Mouse (Mus musculus): ENCODE data around the gene Plin5.

Gene Plin5

DNA sequence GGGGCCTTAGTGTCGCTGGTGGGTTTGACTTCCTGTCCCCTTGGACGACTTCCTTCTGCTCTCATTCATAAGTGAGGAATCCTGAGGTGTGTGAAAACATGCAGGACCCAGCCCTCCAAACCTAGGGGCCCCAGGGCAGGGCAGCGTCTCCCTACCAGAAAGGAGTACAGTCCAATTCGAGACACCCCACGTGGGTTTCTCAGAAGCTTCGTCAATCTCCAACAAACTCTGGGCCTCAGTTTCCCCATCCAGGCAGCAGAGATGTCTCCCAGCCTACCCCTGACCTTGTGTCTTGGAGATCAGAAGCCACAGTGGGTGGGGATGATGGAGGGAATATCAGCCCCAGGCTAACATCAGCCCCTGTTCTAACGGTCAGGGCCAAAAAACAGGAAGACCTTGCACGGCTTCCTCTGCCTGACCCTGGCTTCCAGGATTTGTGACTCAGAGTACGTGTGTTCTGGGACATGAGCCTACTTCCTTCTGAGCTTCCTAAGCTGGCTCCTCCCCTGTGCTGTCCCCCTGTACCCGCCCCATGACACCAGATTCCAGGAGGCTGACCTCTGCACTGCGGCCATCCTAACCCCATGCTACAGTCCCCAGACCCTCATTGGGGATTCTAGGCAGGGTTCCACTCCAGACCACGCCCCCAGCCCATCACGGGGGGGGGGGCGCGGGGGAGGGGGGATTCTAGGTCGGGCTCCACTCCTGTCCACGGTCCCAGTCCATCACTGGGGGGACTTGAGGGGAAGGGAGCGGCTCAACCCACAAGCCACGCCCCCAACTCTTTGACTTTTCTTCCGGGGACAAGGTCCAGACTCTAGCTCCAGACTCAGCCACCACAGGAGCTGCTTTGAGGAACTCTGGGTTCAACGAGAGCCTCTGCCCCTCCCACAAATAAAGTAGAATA, 16.3 kb upstream of the Plin5 start:
- no peak for DNase-seq (ENCODE audit: low spot score in 2 of 2)

DNA sequence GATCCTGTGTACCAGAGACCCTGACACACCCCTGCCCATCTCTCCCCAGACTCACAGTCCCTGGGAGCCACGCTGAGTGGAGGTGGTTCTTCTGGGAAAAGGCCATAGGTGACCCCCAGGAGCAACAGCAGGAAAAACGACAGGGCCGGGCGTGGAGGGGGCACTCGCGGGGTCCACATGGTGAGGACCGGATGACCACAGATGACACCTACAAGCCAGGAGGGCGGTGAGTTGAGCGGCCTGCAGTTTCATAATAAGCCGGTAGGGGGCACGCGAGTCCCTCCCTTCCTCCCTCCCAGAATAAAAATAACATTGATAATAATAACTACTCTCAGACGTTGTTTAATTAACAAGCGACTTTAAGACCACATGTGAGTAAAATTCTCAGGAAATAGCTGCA, 15.3 kb upstream of the Plin5 start:
- no peak for DNase-seq (ENCODE audit: low spot score in 2 of 2)

GRCm38 (mm10) chr17:56131814-56132213, 14.4 kb upstream of the Plin5 start:
- DNase-seq (ENCODE audit: low spot score in 2 of 2) = no peak

DNA sequence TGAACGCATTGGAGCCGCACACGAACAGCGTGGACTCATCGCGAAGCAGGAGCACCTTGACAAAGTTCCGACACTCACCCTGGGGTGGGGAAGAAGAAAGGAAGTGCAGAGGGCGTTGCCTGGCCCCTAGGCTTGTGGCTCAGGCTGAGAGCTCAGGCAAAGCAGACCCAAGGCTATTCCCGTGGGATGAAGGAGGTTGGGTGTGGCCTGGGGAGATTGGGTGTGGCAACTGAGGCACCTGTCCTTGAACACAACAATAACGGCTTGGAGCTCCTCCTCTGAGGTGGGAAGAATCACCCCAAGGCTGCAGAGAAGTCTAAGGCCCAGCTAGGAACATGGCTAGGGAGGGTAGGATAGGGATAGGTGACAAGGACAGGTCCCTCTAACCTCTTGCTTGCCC, 13.7 kb upstream of the Plin5 start:
- no peak for DNase-seq (ENCODE audit: low spot score in 2 of 2)

- no peak for DNase-seq (ENCODE audit: low spot score in 2 of 2)
Measured at GRCm38 (mm10) chr17:56128246-56128645, 10.8 kb upstream of the Plin5 start.

GRCm38 (mm10) chr17:56126175-56126574, 8.8 kb upstream of the Plin5 start:
- DNase-seq (ENCODE audit: low spot score in 2 of 2) = no peak

DNA sequence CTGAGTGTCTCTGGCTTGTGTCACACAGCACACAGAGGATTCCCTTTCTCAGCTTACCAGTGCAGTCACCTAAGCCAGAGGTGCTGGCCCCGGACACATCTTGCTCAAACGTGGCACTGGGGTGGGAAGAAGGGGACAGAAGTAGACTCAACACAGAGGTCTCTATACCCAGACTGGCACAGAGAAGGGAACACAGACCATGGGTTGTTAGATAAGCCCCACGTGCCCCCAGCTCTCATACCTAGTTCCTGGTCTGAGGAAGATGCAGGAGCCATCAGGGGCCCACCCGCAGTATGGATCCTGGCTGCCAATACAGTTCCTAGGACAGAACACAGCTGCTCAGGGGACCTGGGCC, 7.9 kb upstream of the Plin5 start:
- DNase-seq (ENCODE audit: low spot score in 2 of 2) = no peak

- no peak for DNase-seq (ENCODE audit: low spot score in 2 of 2)
Measured at GRCm38 (mm10) chr17:56124377-56125275, 7.2 kb upstream of the Plin5 start.

GRCm38 (mm10) chr17:56123681-56124340, 6.4 kb upstream of the Plin5 start:
- no peak for DNase-seq (ENCODE audit: low spot score in 2 of 2)

DNA sequence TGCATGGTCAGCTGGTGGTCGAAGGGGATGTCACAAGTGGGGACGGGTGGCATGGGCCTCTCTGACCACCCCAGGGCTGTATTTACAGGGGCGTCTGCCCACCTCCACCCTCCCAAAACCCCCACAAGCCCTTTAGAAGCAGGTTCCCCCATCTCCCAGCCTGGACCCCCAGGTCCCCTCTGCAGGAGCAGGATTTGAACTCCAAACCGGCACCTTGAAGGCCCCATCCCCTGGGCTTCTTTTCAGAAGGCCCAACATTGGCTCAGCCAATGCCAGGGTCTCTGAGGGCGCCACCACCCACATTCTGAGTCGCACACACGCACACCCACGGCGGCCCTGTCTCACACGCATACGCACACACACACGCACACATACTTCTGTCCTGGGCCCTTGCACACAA, 5.8 kb upstream of the Plin5 start:
- no peak for DNase-seq (ENCODE audit: low spot score in 2 of 2)

- no peak for DNase-seq (ENCODE audit: low spot score in 2 of 2)
Measured at GRCm38 (mm10) chr17:56121826-56122225, 4.4 kb upstream of the Plin5 start, which contains the start of gene Lrg1. TSS of gene Lrg1 (minus strand) at chr17:56122001.

DNA sequence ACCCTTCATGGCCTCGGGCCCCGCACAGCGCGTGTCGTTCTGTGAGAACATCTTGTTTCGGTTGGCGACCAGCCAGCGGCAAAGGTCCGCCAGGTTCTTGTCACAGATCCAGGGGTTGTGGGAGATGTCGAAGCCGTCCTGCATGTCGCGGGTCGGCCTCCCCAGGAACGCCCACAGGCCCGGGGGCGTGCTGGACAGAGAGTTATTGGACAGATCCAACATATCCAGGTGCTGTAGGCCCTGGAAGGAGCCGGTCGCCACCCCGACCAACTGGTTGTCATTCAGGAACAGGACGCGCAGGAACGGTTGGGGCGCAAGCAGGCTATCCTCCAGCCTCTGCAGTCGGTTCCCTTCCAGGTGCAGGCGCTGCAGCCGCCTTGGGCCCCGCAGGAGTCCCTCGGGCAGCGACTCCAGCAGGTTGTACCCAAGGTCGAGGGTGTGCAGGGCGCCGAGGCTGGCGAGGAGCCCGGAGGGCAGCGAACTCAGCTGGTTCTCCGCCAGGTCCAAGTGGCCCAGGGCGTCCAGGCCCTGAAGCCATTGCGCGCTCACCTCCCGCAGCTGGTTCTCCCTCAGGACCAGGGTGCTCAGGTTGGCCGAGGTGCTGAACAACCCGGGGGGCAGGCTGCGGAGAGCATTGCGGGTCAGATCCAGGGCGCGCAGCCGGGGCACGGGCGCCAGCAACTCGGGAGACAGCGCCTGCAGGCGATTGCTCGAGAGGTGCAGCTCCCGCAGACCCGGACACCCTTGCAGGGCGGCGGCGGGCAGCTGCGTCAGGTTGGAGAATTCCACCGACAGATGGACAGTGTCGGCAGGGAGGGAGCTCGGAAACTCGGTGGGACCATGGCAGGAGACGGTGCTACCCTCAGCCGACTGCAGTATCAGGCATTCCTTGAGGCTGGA, 2.8 kb upstream of the Plin5 start:
- DNase-seq (ENCODE audit: low spot score in 2 of 2) = no peak

DNA sequence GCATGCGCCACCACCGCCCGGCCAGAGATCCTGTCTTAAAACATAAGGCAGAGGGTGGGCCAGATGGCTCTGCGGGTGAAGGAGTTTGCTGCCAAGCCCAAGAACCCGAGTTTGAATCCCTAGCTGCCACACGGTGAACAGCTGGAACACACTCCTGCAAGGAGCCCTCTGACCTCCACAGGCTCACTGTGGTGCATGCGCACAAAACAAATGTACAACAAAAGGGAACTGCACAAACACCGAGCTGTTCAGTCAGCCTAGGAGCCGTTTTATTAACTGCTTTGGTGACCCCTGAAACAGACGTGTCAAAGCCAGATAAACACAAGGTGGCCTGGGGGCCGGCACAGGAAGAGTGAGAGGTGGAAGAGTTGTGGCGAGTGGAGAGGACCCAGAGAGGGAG, 2.0 kb upstream of the Plin5 start:
- no peak for DNase-seq (ENCODE audit: low spot score in 2 of 2)

DNA sequence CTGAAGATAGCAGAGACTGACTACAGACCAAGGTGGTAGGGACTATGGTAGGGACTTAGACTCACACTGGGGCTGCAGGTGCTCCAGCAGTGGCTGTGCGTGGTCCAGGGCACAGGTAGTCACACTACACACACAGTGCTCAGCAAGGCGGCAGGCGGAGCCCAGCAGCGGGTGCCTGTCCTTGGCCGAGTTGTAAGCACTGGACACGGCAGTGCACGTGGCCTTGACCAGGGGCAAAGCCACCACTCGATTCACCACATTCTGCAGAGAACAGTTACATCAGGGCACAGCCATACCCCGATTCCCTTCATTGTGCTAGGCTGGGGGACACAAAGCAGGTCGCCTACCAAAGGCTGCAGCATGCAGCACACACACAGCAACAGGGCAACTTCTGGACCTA, 1.2 kb downstream of the Plin5 start:
- no peak for DNase-seq (ENCODE audit: low spot score in 2 of 2)

DNA sequence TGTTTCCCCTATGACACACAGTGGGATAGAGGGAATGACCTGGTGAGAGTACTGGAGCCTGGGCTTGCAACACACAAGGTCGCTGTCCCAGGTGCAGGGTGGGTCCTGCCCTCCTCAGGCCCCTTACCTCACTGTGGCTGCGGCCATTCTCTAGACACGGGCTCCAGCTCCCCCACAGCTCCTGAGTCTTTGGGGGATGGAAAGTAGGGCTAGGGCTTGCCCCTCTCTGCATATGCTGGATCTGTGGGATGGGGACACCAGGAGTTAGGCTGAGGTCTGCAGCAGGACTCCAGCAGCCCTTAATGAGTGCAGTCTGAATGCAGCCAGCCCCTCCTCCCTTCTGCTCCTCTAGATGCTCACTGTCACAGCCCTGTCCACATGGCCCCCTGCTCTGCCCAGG, 4.7 kb downstream of the Plin5 start:
- no peak for DNase-seq (ENCODE audit: low spot score in 2 of 2)

GRCm38 (mm10) chr17:56111864-56112263, 5.5 kb downstream of the Plin5 start:
- DNase-seq (ENCODE audit: low spot score in 2 of 2) = no peak

- no peak for DNase-seq (ENCODE audit: low spot score in 2 of 2)
Measured at GRCm38 (mm10) chr17:56111021-56111420, 6.4 kb downstream of the Plin5 start.

- no peak for DNase-seq (ENCODE audit: low spot score in 2 of 2)
Measured at GRCm38 (mm10) chr17:56110571-56110970, 6.8 kb downstream of the Plin5 start.

DNA sequence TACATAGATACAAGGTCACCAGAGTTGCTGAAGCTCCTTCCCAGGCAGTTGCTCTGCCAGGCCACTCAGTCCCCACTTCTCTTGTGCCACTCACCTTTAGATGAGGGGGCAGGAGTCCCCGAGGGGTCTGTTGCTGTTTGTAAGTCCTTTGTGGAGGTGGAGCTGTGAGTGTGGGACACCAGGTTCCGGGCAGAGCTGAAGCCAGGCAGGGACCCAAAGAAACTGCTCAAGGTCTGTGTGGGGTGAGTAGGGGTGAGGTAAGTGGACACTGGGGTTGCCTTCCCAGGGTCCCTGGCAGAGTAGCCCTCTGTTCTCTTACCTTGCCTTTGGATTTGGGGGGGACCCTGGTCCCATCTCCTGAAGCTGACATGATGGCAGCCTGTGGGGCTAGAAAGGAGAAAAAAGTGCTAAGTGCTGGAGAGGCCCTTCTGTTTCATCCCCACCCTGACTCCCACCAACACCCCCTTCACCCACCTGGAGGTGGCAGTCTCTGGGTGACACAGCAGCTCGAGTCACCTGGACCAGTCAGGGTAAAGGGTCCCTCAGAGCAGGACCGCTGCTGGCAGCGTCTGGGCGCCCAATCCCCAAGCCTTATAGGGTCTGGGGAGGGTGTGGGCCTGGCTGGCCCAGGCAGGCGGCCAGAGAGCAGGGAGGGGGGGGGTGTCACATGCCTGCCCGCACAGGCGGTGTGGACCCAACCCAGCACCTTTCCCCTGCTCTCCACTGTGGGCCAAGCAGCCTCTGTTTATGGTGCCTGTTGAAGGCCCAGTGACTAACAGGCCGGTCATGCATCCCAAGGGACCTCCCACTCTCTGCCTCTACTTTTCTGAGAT, 8.0 kb downstream of the Plin5 start, which contains the start of gene Plin4:
Gene Plin4, minus strand, starts transcription at position 585 of the 833 bp plus-strand sequence.
- no peak for DNase-seq (ENCODE audit: low spot score in 2 of 2)

Measured in right cerebral cortex, postnatal 36 days (tissue).